Mouse (Mus musculus) heart, embryonic 15.5 days (tissue): ENCODE measurements at regions not wholly inside any gene's neighbourhood (a gene's known extent, or its start where the extent isn't known, plus 50 kb on each side); places are given as distances from the start of the nearest gene placed in this dataset.

Experiments
- ATAC-seq: fragments of 200-750 bp; cut with Nextera tagmentation; replicated peaks from 2 replicates; pipeline ENCODE4 v1.8.0; 2017; ENCODE audit warnings: low read depth, moderate TSS enrichment; ENCODE audit not compliant: insufficient number of reproducible peaks, insufficient read depth, low FRiP score
- H3K27ac ChIP-seq: fragments of 300-500 bp; sonication (generic); 2 replicates; pipeline ENCODE4 v1.5.1; 2015; ENCODE audit warnings: mild to moderate bottlenecking, inconsistent platforms
- H3K27me3 ChIP-seq: fragments of 300-500 bp; sonication (generic); 2 replicates; pipeline ENCODE4 v1.6.1; 2015; ENCODE audit warnings: inconsistent platforms
- H3K36me3 ChIP-seq: fragments of 300-500 bp; sonication (generic); 2 replicates; pipeline ENCODE4 v1.6.1; 2015; ENCODE audit warnings: mild to moderate bottlenecking, inconsistent platforms
- H3K4me1 ChIP-seq: fragments of 300-500 bp; sonication (generic); replicated peaks from 2 replicates; pipeline ENCODE4 v1.6.1; 2015; ENCODE audit warnings: inconsistent platforms
- H3K4me2 ChIP-seq: fragments of 300-500 bp; sonication (generic); 2 replicates; pipeline ENCODE4 v1.6.1; 2015; ENCODE audit warnings: inconsistent platforms, mild to moderate bottlenecking, moderate library complexity
- H3K4me3 ChIP-seq: fragments of 300-500 bp; sonication (generic); 2 replicates; pipeline ENCODE4 v1.5.1; 2015; ENCODE audit warnings: mild to moderate bottlenecking, inconsistent platforms
- H3K9ac ChIP-seq: fragments of 300-500 bp; sonication (generic); 2 replicates; pipeline ENCODE4 v1.6.1; 2015; ENCODE audit warnings: mild to moderate bottlenecking, inconsistent platforms
- H3K9me3 ChIP-seq: fragments of 300-500 bp; sonication (generic); replicated peaks from 2 replicates; pipeline ENCODE4 v1.6.1; 2016; ENCODE audit warnings: inconsistent platforms
- WGBS: fragments of 180-500 bp; shearing (Covaris S2); methylation state at CpG from one replicate; pipeline ENCODE4 v1.1.7; 2015; ENCODE audit warnings: mixed read lengths; 5-methylcytosine and 5-hydroxymethylcytosine counted together

DNA sequence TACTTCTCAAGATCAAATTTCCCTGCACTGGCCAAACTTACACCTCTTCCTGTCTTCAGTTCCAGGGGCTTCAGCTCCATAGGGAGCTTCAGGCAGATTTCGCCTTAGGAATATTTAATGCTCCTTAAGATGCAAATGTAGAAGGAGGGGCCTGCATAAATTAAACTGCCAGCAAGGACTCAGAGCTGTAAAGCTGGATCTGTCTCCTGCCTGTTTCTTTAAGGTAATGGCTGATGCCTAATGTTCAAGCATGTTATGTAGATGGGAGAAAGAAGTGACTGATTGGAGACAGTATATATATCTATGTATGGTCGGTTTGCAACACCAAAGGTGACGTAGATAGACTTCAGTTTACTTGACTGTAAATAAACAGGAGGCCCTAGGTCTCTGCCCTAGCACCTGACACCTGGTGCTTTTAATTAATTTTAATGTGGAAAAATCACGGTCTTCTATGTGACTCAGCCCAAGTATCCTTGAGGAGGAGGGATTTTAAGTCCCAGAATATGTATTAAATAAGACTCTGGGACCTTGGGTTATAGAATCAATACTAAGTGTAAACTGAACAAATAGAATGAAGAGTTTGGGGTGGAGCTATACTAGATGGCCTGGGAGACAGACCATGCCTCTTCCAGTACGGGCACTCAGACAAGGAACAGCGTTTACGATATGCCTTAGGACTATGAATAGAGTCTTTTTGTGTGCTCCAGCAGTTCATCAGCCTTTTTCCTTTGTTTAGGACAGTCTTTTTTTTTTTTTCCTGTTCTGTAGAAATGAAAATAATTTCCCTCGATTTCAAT is 651.7 kb upstream of the Lmcd1 start:
- Histone ChIP-seq H3K27me3 (no peaks in the 10 kb centered on the region), H3K27ac (no peak overlapping the region), H3K4me2 (no peak overlapping the region), H3K36me3 (no peaks in the 10 kb centered on the region), H3K4me3 (no peak overlapping the region), H3K4me1 (no peaks in the 10 kb centered on the region), H3K9ac (no peak overlapping the region), H3K9me3 (no peaks in the 10 kb centered on the region)
- no peak for ATAC-seq
- WGBS = 68% methylated on average over 8 of the region's 8 CpGs

GRCm38 (mm10) chr6:111622481-111623139 is 650.9 kb upstream of the Lmcd1 start:
- 71% methylated on average over 7 of the region's 7 CpGs for WGBS
- Histone ChIP-seq H3K9me3 (no peaks in the 10 kb centered on the region), H3K27ac (no peak overlapping the region), H3K9ac (no peak overlapping the region), H3K27me3 (no peaks in the 10 kb centered on the region), H3K36me3 (no peaks in the 10 kb centered on the region), H3K4me1 (no peaks in the 10 kb centered on the region), H3K4me2 (no peak overlapping the region), H3K4me3 (no peak overlapping the region)
- ATAC-seq = no peak

DNA sequence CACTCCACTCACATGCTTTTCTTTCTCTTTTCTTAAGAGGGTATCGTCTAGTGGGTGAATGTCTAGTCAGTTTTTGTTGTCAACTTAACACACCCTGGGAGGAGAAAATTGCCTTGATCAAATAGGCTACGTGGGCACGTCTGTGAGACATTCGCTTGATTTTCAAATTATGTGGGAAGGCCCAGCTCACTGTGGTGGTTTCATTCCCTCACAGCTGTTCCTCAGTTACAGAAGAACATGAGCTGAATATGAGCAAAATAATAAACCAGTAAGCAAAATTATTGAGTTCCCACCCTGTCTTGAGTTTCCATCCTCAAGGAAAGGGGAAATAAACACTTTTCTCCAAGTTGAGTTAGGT is 650.4 kb upstream of the Lmcd1 start:
- 88% methylated on average over 4 of the region's 4 CpGs for WGBS

DNA sequence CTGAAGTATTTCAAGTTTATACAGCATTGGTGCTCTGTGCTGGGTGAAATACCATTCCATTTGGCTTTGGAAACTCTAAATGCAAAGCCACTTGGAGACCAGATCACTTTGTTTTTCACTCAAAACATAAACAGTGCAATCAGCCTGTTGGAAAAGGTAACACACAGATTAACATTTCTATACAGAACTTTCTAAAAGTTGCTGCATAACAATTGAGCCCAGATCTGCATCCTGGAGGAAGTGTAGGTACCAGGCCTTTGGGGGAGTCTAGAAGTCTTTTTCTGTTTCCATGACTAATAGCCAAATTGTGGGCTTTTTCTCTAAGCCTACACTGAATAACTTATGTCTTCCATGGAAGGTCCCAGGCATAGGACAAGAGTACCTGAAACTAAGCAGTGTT is 648.1 kb upstream of the Lmcd1 start:
- Histone ChIP-seq H3K9ac (no peak overlapping the region), H3K4me1 (no peaks in the 10 kb centered on the region), H3K27me3 (no peaks in the 10 kb centered on the region), H3K27ac (no peak overlapping the region), H3K4me2 (no peak overlapping the region), H3K36me3 (no peaks in the 10 kb centered on the region), H3K4me3 (no peak overlapping the region), H3K9me3 (no peaks in the 10 kb centered on the region)
- no peak for ATAC-seq

More for the DNA sequence above, 650.4 kb upstream of the Lmcd1 start:
- Histone ChIP-seq H3K36me3 (no peaks in the 10 kb centered on the region), H3K9me3 (no peaks in the 10 kb centered on the region), H3K4me2 (no peak overlapping the region), H3K4me1 (no peaks in the 10 kb centered on the region), H3K27ac (no peak overlapping the region), H3K9ac (no peak overlapping the region), H3K27me3 (no peaks in the 10 kb centered on the region), H3K4me3 (no peak overlapping the region)
- no peak for ATAC-seq

- Histone ChIP-seq H3K9ac (no peak overlapping the region), H3K27me3 (no peaks in the 10 kb centered on the region), H3K4me2 (no peak overlapping the region), H3K9me3 (no peaks in the 10 kb centered on the region; the same call in 1 of the 2 replicates), H3K4me3 (no peak overlapping the region), H3K27ac (no peak overlapping the region), H3K36me3 (no peaks in the 10 kb centered on the region), H3K4me1 (no peaks in the 10 kb centered on the region)
- ATAC-seq = no peak
- WGBS = 94% methylated on average over 3 of the region's 3 CpGs
Observed at GRCm38 (mm10) chr6:111652736-111653135, 620.8 kb upstream of the Lmcd1 start.

DNA sequence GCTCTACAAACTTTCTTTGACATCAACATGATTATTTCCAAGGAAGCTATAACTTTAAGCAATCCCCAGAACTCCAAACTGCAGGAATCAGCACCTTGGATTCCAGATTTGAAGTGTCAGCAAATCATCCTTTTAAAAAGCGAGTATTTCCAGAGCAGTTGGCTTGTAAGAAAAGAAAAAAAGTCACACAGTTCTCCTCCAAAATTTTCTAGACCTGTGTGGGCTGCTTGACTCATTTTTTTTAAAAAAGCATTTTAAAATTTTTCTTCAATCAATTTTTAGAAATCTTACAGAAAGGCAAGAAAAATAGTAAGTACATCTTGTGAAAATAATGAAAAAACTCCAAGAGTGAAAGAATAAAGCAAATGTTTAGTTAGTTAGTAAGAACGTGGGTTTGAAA is 613.6 kb upstream of the Lmcd1 start:
- 56% methylated on average over 2 of the region's 2 CpGs for WGBS
- H3K9me3 ChIP-seq = no peaks in the 10 kb centered on the region; the same call in 1 of the 2 replicates
- no peaks in the 10 kb centered on the region for H3K36me3 ChIP-seq
- no peaks in the 10 kb centered on the region for H3K27me3 ChIP-seq
- ATAC-seq = no peak
- H3K4me1 ChIP-seq = no peaks in the 10 kb centered on the region
- H3K4me3 ChIP-seq = no peak overlapping the region
- no peak overlapping the region for H3K27ac ChIP-seq
- H3K4me2 ChIP-seq = no peak overlapping the region
- H3K9ac ChIP-seq = no peak overlapping the region

- Histone ChIP-seq H3K4me2 (no peak overlapping the region), H3K36me3 (no peaks in the 10 kb centered on the region), H3K27ac (no peak overlapping the region), H3K9ac (no peak overlapping the region), H3K4me3 (no peak overlapping the region), H3K27me3 (no peaks in the 10 kb centered on the region), H3K9me3 (no peaks in the 10 kb centered on the region), H3K4me1 (no peaks in the 10 kb centered on the region)
- no peak for ATAC-seq
Observed at GRCm38 (mm10) chr6:111664603-111665002, 609.0 kb upstream of the Lmcd1 start.

DNA sequence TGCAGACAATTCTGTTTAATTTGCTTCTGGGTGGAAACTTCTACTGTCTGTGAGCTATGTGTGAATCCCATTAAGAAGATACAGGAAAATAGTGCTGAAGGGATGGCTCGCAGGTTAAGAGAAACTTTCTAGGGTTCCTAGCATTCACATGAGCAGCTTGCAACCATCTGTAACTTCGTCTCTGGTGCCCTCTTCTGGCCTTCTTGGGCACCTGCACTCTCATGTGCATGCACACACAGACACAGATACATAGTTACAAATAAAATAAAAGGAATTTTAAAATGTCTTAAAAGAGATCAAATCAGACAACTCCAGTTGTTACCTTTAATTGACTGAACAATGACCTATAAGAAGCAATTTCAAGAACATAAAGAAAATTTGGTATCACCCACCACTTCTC is 588.6 kb upstream of the Lmcd1 start:
- no peaks in the 10 kb centered on the region for H3K9me3 ChIP-seq
- no peaks in the 10 kb centered on the region for H3K4me1 ChIP-seq
- no peak for ATAC-seq
- no peaks in the 10 kb centered on the region for H3K36me3 ChIP-seq
- WGBS = 69% methylated on average over 2 of the region's 2 CpGs
- no peaks in the 10 kb centered on the region for H3K27me3 ChIP-seq
- no peak overlapping the region for H3K4me2 ChIP-seq
- no peak overlapping the region for H3K9ac ChIP-seq
- no peak overlapping the region for H3K4me3 ChIP-seq
- no peak overlapping the region for H3K27ac ChIP-seq

GRCm38 (mm10) chr6:111702864-111703263 is 570.7 kb upstream of the Lmcd1 start:
- H3K4me3 ChIP-seq = no peak overlapping the region
- H3K4me2 ChIP-seq = no peak overlapping the region
- WGBS = 70% methylated on average over 1 of the region's 1 CpGs
- no peak overlapping the region for H3K27ac ChIP-seq
- ATAC-seq = no peak
- no peaks in the 10 kb centered on the region for H3K9me3 ChIP-seq
- no peaks in the 10 kb centered on the region for H3K27me3 ChIP-seq
- H3K9ac ChIP-seq = no peak overlapping the region
- H3K4me1 ChIP-seq = no peaks in the 10 kb centered on the region
- H3K36me3 ChIP-seq = no peaks in the 10 kb centered on the region

DNA sequence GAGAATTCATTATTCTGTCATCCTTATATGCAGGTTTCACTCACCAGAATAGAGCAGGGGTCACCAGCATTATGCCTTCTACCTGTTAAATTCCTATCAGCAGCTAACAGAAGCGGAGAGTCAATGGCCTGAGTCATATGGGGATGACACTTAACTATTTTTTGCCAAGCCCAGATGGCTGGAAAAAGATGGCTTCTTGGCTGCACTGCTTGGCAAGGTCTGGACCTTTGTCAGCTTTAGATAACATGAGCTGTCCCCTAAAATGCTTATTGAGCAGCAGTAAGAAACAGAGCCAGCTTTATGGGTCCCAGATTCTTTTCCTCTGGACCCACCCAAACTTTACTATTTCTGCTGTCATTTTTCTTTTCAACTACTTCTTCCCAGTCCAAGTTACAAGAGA is 565.3 kb upstream of the Lmcd1 start:
- Histone ChIP-seq H3K9me3 (no peaks in the 10 kb centered on the region), H3K27ac (no peak overlapping the region), H3K4me2 (no peak overlapping the region), H3K27me3 (no peaks in the 10 kb centered on the region), H3K4me3 (no peak overlapping the region), H3K4me1 (no peaks in the 10 kb centered on the region), H3K9ac (no peak overlapping the region), H3K36me3 (no peaks in the 10 kb centered on the region)
- ATAC-seq = no peak
- 31% methylated on average over 1 of the region's 1 CpGs for WGBS

DNA sequence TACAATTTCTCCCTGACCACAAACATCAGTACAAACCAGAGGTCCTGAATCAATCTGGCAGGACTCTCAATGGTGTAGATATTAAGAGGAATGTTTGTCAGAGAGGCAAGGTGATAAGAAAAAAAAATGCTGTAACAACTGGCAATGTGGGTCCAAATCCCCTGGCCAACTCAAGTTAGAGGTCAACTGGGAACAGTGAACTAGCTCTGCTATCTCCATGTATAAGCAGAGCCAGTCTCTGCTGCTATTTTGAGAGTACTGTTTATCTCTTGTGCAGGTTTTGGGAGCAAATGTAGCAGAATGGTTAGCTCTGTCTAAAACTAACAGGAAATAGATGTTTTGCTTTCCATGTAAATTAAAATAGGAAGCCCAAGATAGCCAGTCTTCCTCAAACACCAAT is 547.6 kb upstream of the Lmcd1 start:
- 0 out of 2 replicates have a peak overlapping the region, but pooled peaks have one; percentile 7 for H3K27ac ChIP-seq
- H3K36me3 ChIP-seq = no peaks in the 10 kb centered on the region
- H3K4me3 ChIP-seq = no peak overlapping the region
- no peak overlapping the region for H3K4me2 ChIP-seq
- H3K27me3 ChIP-seq = no peaks in the 10 kb centered on the region
- H3K9ac ChIP-seq = no peak overlapping the region
- H3K9me3 ChIP-seq = no peaks in the 10 kb centered on the region
- ATAC-seq = no peak
- H3K4me1 ChIP-seq = peaks cover 11% of the 10 kb centered on the region; the same call in 1 of the 2 replicates

DNA sequence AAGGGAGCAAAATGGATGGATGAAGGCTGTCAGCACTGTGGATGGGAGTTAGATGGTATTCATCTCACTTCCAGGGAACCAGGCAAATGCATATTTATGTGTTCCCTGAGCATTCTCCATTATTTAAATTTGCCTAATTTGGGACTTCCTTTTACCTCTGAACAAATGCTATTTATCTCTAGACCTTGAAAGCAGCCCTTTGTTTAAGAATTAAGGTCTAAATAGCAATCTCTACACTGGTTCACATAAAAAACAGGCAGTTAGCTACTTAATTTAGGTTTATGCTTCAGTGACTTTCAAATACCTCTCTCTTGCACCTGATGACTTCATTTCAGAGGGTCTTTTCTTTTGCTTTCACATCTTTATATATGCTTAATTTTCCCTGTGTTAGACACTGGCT is 543.2 kb upstream of the Lmcd1 start:
- no peaks in the 10 kb centered on the region for H3K27me3 ChIP-seq
- ATAC-seq = no peak
- no peak overlapping the region for H3K27ac ChIP-seq
- H3K9ac ChIP-seq = no peak overlapping the region
- no peak overlapping the region for H3K4me2 ChIP-seq
- H3K4me3 ChIP-seq = no peak overlapping the region
- no peaks in the 10 kb centered on the region for H3K36me3 ChIP-seq
- H3K4me1 ChIP-seq = peaks cover 8% of the 10 kb centered on the region; the same call in 1 of the 2 replicates
- H3K9me3 ChIP-seq = no peaks in the 10 kb centered on the region
